Mouse (Mus musculus): ENCODE measurements at regions not wholly inside any gene's neighbourhood (a gene's known extent, or its start where the extent isn't known, plus 50 kb on each side); places are given as distances from the start of the nearest gene placed in this dataset.

- DNase-seq (ENCODE audit: extremely low read depth, insufficient read length, low spot score) = peak; percentile 47
These were observed 53.7 kb upstream of the Ripply2 start for GRCm38 (mm10) chr9:86961663-86962062.

GRCm38 (mm10) chr9:86957076-86957475 is 58.3 kb upstream of the Ripply2 start:
- DNase-seq (ENCODE audit: extremely low read depth, insufficient read length, low spot score) = no peak

- DNase-seq (ENCODE audit: extremely low read depth, insufficient read length, low spot score) = no peak
These were observed 59.6 kb upstream of the Ripply2 start for GRCm38 (mm10) chr9:86955720-86956119.

GRCm38 (mm10) chr9:86951958-86952509 is 63.3 kb upstream of the Ripply2 start:
- no peak for DNase-seq (ENCODE audit: extremely low read depth, insufficient read length, low spot score)

GRCm38 (mm10) chr9:86949885-86950284 is 65.5 kb upstream of the Ripply2 start:
- no peak for DNase-seq (ENCODE audit: extremely low read depth, insufficient read length, low spot score)

- DNase-seq (ENCODE audit: extremely low read depth, insufficient read length, low spot score) = no peak
These were observed 50.7 kb upstream of the Snap91 start for GRCm38 (mm10) chr9:86931196-86931595.

Data from 3134 (cell line).